Mouse (Mus musculus) kidney, embryonic 14.5 days (tissue): ENCODE measurements at regions not wholly inside any gene's neighbourhood (a gene's known extent, or its start where the extent isn't known, plus 50 kb on each side); places are given as distances from the start of the nearest gene placed in this dataset.

Experiments
- ATAC-seq: fragments of 200-750 bp; cut with Nextera tagmentation; 2 replicates; pipeline ENCODE4 v1.8.0; 2017; ENCODE audit warnings: moderate number of reproducible peaks, mild to moderate bottlenecking, moderate TSS enrichment, moderate library complexity; ENCODE audit not compliant: low FRiP score, low TSS enrichment
- H3K27ac ChIP-seq: fragments of 300-500 bp; sonication (generic); 2 replicates; pipeline ENCODE4 v1.5.1; 2014; ENCODE audit warnings: low read depth, mild to moderate bottlenecking, low read length, moderate library complexity, mixed read lengths
- H3K27me3 ChIP-seq: fragments of 300-500 bp; sonication (generic); 2 replicates; pipeline ENCODE4 v1.6.1; 2014; ENCODE audit warnings: mild to moderate bottlenecking, low read length; ENCODE audit not compliant: control insufficient read depth, insufficient read depth
- H3K36me3 ChIP-seq: fragments of 300-500 bp; sonication (generic); 2 replicates; pipeline ENCODE4 v1.6.1; 2014; ENCODE audit warnings: low read length, mixed read lengths; ENCODE audit not compliant: control insufficient read depth, insufficient read depth
- H3K4me1 ChIP-seq: fragments of 300-500 bp; sonication (generic); 2 replicates; pipeline ENCODE4 v1.6.1; 2014; ENCODE audit warnings: low read length, mixed read lengths; ENCODE audit not compliant: control insufficient read depth, insufficient read depth
- H3K4me2 ChIP-seq: fragments of 300-500 bp; sonication (generic); replicated peaks from 2 replicates; pipeline ENCODE4 v1.6.1; 2014; ENCODE audit warnings: low read depth, mild to moderate bottlenecking, low read length
- H3K4me3 ChIP-seq: fragments of 300-500 bp; sonication (generic); 2 replicates; pipeline ENCODE4 v1.5.1; 2014; ENCODE audit warnings: mild to moderate bottlenecking, low read length
- H3K9ac ChIP-seq: fragments of 300-500 bp; sonication (generic); 2 replicates; pipeline ENCODE4 v1.6.1; 2014; ENCODE audit warnings: low read depth, mild to moderate bottlenecking, low read length, moderate library complexity
- H3K9me3 ChIP-seq: fragments of 300-500 bp; sonication (generic); 2 replicates; pipeline ENCODE4 v1.6.1; 2016; ENCODE audit warnings: low read length; ENCODE audit not compliant: control insufficient read depth
- WGBS: fragments of 180-500 bp; shearing (Covaris S2); extraction: QIAGEN DNeasy Blood & Tissue Kit; methylation state at CpG from one replicate; pipeline ENCODE4 v1.1.7; 2014; 5-methylcytosine and 5-hydroxymethylcytosine counted together

DNA sequence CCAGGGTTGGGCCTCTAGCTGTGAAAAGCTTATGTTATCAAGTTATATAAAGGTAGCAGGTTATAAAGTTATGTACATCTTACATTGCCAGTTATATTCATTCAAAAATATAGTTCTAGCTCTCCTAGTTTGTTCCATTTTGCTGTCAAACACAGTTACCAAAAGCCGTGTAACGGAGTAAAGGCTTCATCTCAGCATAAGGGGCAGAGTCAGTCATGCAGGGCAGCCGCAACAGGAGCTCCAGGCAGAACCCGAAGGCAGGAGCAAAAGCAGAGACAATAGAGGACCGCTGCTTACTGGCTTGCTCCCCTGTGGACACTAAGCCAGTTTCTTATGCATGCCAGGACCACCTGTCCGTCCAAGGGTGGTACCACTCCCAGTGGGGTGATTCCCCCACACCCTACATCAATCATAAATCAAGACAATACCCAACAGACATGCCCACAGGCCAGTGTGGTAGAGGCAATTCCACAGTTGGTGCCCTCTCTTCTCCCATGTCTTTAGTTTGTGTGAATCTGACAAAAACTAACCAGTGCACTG is 67.7 kb upstream of the Vamp9 start:
- Histone ChIP-seq H3K4me1 (no peaks in the 10 kb centered on the region), H3K9ac (no peak overlapping the region), H3K27me3 (no peaks in the 10 kb centered on the region), H3K4me3 (no peak overlapping the region), H3K4me2 (no peak overlapping the region), H3K36me3 (no peaks in the 10 kb centered on the region), H3K27ac (no peak overlapping the region), H3K9me3 (no peaks in the 10 kb centered on the region)
- 67% methylated on average over 6 of the region's 6 CpGs for WGBS
- no peak for ATAC-seq

DNA sequence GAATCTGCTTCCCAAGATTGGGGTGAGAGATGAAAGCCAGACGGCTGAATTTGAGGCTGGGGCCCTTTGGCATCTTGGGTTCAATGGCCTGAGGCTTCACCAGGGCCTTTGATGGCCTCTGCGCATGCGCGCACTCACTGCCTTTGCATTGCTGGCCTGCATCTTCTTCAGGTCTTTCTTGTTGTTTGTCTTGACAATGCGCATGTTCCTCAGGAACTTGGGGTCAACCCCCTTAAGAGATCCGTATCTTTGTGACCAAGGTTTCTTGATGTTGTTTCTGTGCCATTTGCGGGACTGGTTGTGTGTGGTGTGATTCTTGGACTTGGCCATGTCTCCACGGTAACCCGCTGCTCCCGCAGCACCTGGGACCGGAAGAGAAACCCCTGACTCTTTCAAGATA is 66.4 kb upstream of the Vamp9 start:
- no peak overlapping the region for H3K9ac ChIP-seq
- H3K4me1 ChIP-seq = no peaks in the 10 kb centered on the region
- no peaks in the 10 kb centered on the region for H3K27me3 ChIP-seq
- H3K36me3 ChIP-seq = no peaks in the 10 kb centered on the region
- H3K4me3 ChIP-seq = no peak overlapping the region
- WGBS = 93% methylated on average over 11 of the region's 11 CpGs
- H3K4me2 ChIP-seq = no peak overlapping the region
- ATAC-seq = no peak
- no peaks in the 10 kb centered on the region for H3K9me3 ChIP-seq
- no peak overlapping the region for H3K27ac ChIP-seq

DNA sequence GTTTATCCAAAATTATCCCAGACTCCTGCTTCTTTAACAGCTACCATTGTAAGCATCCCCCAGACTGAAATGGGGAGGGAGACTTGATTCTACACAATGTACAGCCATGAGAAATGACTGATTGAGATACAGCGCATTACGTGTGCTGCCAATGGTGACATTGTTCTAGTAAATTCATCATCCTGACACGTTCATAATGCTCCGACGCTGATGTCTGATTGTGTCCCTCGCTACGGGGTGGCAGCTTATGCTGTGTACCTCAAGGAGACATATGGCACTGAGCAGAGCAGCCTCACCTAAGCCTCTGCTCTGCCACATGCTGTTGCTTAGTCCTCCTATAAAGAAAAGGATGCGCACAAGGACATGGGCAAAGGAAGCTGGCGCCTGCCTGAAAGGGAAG is 65.2 kb upstream of the Vamp9 start:
- H3K4me3 ChIP-seq = no peak overlapping the region
- no peaks in the 10 kb centered on the region for H3K27me3 ChIP-seq
- H3K9me3 ChIP-seq = no peaks in the 10 kb centered on the region
- no peaks in the 10 kb centered on the region for H3K4me1 ChIP-seq
- no peak for ATAC-seq
- H3K36me3 ChIP-seq = no peaks in the 10 kb centered on the region
- no peak overlapping the region for H3K4me2 ChIP-seq
- no peak overlapping the region for H3K9ac ChIP-seq
- H3K27ac ChIP-seq = no peak overlapping the region
- WGBS = 89% methylated on average over 9 of the region's 9 CpGs

DNA sequence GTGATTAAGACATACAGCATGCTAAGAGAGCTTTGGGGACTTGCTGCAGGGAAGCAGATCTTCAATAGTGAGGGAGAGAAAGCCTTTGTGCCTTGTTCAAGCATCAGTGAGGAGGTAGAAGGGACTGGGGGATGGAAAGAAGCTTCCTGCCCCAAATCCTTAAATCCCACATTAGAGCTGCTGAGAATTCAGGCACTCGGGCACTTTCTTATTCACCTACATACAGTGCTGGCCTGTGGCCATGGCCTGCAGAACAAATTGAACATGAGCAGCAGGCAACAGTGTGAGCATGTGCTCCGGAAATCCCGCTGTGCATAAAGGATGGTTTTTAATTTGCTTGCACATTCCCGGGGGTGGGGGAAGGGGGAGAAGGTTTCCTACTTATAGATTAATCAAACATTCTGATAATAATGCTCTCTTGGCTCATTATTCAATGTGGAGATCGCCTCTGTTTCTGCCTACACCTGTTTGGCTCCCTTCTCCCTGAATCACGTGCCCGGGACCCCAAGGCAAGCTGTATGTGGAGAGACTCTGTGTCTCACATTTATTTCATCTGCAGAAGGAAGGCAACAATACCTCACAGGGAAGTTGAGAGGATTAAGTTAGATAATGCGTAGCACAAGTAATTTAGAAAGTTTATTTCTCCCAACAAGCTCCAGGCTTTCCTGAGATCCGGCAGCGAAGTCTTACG is 60.3 kb upstream of the Vamp9 start:
- Histone ChIP-seq H3K4me3 (no peak overlapping the region), H3K4me2 (no peak overlapping the region), H3K9ac (no peak overlapping the region), H3K36me3 (no peaks in the 10 kb centered on the region), H3K4me1 (no peaks in the 10 kb centered on the region), H3K27ac (no peak overlapping the region), H3K27me3 (no peaks in the 10 kb centered on the region), H3K9me3 (no peaks in the 10 kb centered on the region)
- WGBS = 90% methylated on average over 11 of the region's 11 CpGs
- no peak for ATAC-seq

DNA sequence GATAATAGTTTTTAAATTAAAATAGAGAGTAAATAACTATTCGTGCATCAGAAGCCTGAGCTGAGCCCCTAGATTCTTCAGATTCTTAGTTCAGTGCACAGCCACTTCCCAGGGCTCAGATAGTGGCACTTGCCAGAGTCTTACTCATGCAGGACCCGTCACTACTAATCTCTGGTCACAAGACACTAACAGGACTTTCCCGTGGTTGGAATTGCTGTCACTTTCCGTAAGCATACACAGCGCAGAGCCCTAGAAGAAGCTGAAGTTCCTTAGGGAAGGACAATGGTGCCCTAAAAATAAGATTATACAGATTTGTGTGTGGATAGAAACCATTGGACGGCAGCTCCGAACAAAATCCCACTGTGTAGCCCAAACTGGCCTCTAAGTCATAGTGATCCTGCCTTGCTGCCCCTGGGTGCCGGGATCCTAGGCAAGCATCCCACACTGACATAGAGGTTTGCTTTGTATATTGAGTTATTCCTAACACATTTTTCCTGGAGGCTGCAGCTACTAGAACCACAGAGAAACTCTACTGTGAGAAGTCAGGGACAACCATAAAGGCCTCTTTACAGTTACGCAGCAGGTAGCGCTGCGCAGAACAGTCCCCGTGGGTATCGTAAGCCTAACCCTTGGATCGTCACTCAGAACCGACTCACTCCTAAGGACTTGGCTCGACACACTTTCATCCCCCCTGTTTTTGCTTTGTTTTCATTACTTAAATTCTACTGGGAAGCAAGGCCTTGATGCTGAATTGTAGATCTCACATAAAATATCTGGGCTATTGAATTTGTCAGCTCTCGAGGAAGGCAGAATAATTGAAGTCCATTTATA is 57.7 kb upstream of the Vamp9 start:
- no peaks in the 10 kb centered on the region for H3K9me3 ChIP-seq
- H3K4me1 ChIP-seq = no peaks in the 10 kb centered on the region
- H3K27ac ChIP-seq = no peak overlapping the region
- H3K4me3 ChIP-seq = no peak overlapping the region
- H3K27me3 ChIP-seq = no peaks in the 10 kb centered on the region
- no peaks in the 10 kb centered on the region for H3K36me3 ChIP-seq
- H3K4me2 ChIP-seq = no peak overlapping the region
- no peak overlapping the region for H3K9ac ChIP-seq
- 82% methylated on average over 17 of the region's 17 CpGs for WGBS
- ATAC-seq = no peak

DNA sequence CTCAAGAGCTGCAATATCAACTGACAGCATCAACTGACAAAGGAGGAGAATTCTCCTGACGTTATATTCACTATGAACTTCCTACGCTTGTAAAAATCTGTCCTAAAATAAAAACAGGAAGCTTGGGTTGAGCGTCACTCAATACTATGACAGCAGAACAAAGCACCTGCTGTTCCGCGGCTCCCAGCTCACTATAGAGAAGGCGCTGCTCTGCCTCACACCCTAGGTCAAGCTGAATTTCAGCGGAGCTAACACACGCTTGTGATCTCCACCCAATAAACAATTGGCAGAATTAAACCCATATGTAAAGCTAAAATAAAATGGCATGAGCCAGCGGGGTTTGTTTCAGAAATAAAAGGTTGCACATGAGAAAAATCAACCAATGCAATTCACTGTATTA is 57.1 kb upstream of the Vamp9 start:
- no peak overlapping the region for H3K4me2 ChIP-seq
- H3K9me3 ChIP-seq = no peaks in the 10 kb centered on the region
- no peak overlapping the region for H3K27ac ChIP-seq
- no peaks in the 10 kb centered on the region for H3K27me3 ChIP-seq
- ATAC-seq = no peak
- H3K36me3 ChIP-seq = no peaks in the 10 kb centered on the region
- H3K4me1 ChIP-seq = no peaks in the 10 kb centered on the region
- H3K9ac ChIP-seq = no peak overlapping the region
- no peak overlapping the region for H3K4me3 ChIP-seq
- WGBS = 73% methylated on average over 9 of the region's 9 CpGs

DNA sequence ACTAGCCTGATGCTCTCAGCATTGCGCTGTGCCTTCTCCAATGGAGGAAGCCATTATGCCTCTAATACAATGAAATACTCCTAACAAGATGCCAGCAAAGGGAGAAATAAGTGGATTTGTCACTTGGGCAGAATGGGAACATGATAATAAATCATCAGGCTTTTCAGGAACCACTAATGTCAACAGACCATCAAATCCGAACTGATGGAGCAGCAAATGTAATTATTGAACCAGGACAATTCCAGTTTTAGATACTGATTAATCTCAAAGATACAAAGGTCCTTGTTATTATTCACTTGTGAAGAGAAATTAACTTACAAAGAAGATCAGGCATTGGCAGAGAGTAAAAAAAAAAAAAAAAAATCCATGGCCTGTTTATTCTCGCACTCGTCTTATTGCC is 53.7 kb upstream of the Vamp9 start:
- Histone ChIP-seq H3K4me3 (no peak overlapping the region), H3K9ac (no peak overlapping the region), H3K27me3 (no peaks in the 10 kb centered on the region), H3K4me1 (0 out of 2 replicates have a peak, but pooled peaks cover 4% of the 10 kb centered on the region), H3K36me3 (no peaks in the 10 kb centered on the region), H3K9me3 (no peaks in the 10 kb centered on the region), H3K27ac (no peak overlapping the region), H3K4me2 (no peak overlapping the region)
- WGBS = 75% methylated on average over 4 of the region's 4 CpGs
- no peak for ATAC-seq
